Mouse (Mus musculus): ENCODE data around the gene A930017K11Rik. TPM values are rescaled to one million over a fixed set of nuclear protein-coding genes. Genes with fewer than 3 reads are reported as not detected.

The A930017K11Rik gene
- total and polyA plus RNA-seq, 3 experiments, result not detected

DNA sequence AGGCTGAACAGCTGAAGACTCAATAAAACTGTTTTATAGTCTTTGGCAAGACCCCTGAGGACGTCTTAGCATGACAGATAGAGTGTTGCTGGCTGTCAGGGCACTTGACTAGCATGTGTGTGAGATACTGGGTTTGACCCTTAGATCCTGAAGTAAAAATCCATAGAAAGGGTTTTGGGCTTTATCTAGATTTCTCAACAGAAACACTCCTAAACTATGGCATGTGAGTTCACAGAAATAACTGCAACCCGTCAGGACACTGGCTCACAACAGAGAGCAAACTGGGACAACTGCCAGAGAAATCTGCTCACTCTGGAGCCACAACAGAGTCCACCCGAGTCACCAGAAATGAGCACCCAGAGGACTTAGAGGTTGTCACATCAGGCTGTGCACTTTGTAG, 15.3 kb upstream of the A930017K11Rik start:
- Histone ChIP-seq H3K36me3 (ENCODE audit: control insufficient read depth in 1 of 2, insufficient read depth in 2 of 2, low read length in 2 of 2) (no peaks in the 10 kb centered on the region; a peak in 1 of 4 replicates), H3K79me2 (ENCODE audit: control insufficient read depth, insufficient read depth, low read length, poor library complexity) (no peaks in the 10 kb centered on the region), H3K27me3 (ENCODE audit: control insufficient read depth in 1 of 2, insufficient read depth in 2 of 2, low read length in 2 of 2) (no peaks in the 10 kb centered on the region), H3K27ac (ENCODE audit: control insufficient read depth, low read depth, low read length) (no peak overlapping the region), H3K9ac (ENCODE audit: control insufficient read depth, low read depth, low read length, poor library complexity, severe bottlenecking) (no peak overlapping the region), H3K4me3 (ENCODE audit: control insufficient read depth in 1 of 2, insufficient read depth in 1 of 2, low read depth in 2 of 2, low read length in 2 of 2) (no peak overlapping the region), H3K9me3 (replicated peaks; ENCODE audit: insufficient read depth, low read length) (no peaks in the 10 kb centered on the region), H3K4me1 (ENCODE audit: control insufficient read depth in 1 of 2, insufficient read depth in 2 of 2, low read length in 2 of 2) (peaks cover 2 to 8% of the 10 kb centered on the region in 2 experiments; a peak in 2 of 4 replicates)
- DNase-seq (ENCODE audit: low read depth, low spot score), result no peak
- no peak for TF ChIP-seq CHD2 (IDR thresholded peaks at IDR 0.05; ENCODE audit: low read length)
- TF ChIP-seq ZNF384 (IDR thresholded peaks at IDR 0.05; ENCODE audit: low read depth, low read length), result no peak
- TF ChIP-seq TAL1 (IDR thresholded peaks at IDR 0.05; ENCODE audit: low read length), result no peak
- TF ChIP-seq MYC (IDR thresholded peaks at IDR 0.05; ENCODE audit: low read depth, low read length), result no peak
- TF ChIP-seq JUND (IDR thresholded peaks at IDR 0.05; ENCODE audit: low read depth, low read length), result no peak

DNA sequence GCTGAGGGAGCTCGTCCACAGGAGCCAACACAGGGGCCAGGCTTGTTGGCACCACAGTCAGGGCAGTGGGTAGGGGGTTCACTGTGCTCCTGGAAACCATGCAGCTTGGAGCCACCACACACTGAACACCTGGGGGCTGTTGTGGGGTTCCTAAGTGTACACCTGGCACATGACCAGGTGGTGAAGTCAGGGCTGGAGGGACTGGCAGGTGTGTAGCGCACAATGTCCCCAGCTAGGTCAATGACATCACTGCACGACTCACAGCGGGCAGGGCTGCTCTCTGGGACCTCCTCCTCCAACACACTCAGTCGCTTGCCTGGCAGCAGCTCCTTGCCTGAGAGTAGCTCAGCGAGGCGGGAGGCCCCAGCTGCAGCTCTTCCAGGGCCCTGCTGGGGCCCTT, 11.9 kb upstream of the A930017K11Rik start:
- H3K4me3 ChIP-seq (ENCODE audit: control insufficient read depth in 1 of 2, insufficient read depth in 1 of 2, low read depth in 2 of 2, low read length in 2 of 2), result no peak overlapping the region
- no peak overlapping the region for H3K9ac ChIP-seq (ENCODE audit: control insufficient read depth, low read depth, low read length, poor library complexity, severe bottlenecking)
- no peak for DNase-seq (ENCODE audit: low read depth, low spot score)
- peaks cover 5 to 20% of the 10 kb centered on the region in 2 experiments; a peak in 3 of 4 replicates for H3K4me1 ChIP-seq (ENCODE audit: control insufficient read depth in 1 of 2, insufficient read depth in 2 of 2, low read length in 2 of 2)
- TF ChIP-seq HCFC1 (IDR thresholded peaks at IDR 0.05; ENCODE audit: low read depth, low read length) (no peak), ETS1 (IDR thresholded peaks at IDR 0.05; ENCODE audit: low read depth, low read length) (no peak), TBP (IDR thresholded peaks at IDR 0.05; ENCODE audit: low read depth, low read length) (no peak), GATA1 (IDR thresholded peaks at IDR 0.05; ENCODE audit: low read depth, low read length) (no peak), JUND (IDR thresholded peaks at IDR 0.05; ENCODE audit: low read depth, low read length) (no peak), USF2 (IDR thresholded peaks at IDR 0.05; ENCODE audit: borderline replicate concordance in 1 of 2, insufficient read depth in 1 of 2, low read depth in 1 of 2, low read length in 2 of 2) (no peak), RCOR1 (IDR thresholded peaks at IDR 0.05; ENCODE audit: low read depth, low read length) (no peak), BHLHE40 (IDR thresholded peaks at IDR 0.05; ENCODE audit: borderline replicate concordance, low read depth, low read length) (no peak), TAL1 (IDR thresholded peaks at IDR 0.05; ENCODE audit: low read length) (no peak), CTCF (IDR thresholded peaks at IDR 0.05 in 2 of 3, conservative IDR thresholded peaks at IDR 0.05 in 1 of 3; ENCODE audit: control insufficient read depth in 1 of 3, insufficient read depth in 1 of 3, low read depth in 2 of 3, low read length in 3 of 3, poor library complexity in 1 of 3, severe bottlenecking in 1 of 3) (no peak), MYC (IDR thresholded peaks at IDR 0.05; ENCODE audit: low read depth, low read length) (no peak), MAZ (IDR thresholded peaks at IDR 0.05; ENCODE audit: low read depth, low read length) (no peak), POLR2AphosphoS2 (IDR thresholded peaks at IDR 0.05; ENCODE audit: low read length) (no peak), SIN3A (IDR thresholded peaks at IDR 0.05; ENCODE audit: low read length) (no peak), SMC3 (IDR thresholded peaks at IDR 0.05; ENCODE audit: low read depth, low read length) (no peak), ELF1 (IDR thresholded peaks at IDR 0.05; ENCODE audit: low read depth, low read length) (no peak)
- H3K27me3 ChIP-seq (ENCODE audit: control insufficient read depth in 1 of 2, insufficient read depth in 2 of 2, low read length in 2 of 2), result no peaks in the 10 kb centered on the region
- H3K79me2 ChIP-seq (ENCODE audit: control insufficient read depth, insufficient read depth, low read length, poor library complexity), result no peaks in the 10 kb centered on the region
- H3K9me3 ChIP-seq (replicated peaks; ENCODE audit: insufficient read depth, low read length), result no peaks in the 10 kb centered on the region
- H3K27ac ChIP-seq (ENCODE audit: control insufficient read depth, low read depth, low read length), result no peak overlapping the region
- H3K36me3 ChIP-seq (ENCODE audit: control insufficient read depth in 1 of 2, insufficient read depth in 2 of 2, low read length in 2 of 2), result peaks cover 0 to 13% of the 10 kb centered on the region in 2 experiments; a peak in 2 of 4 replicates

Data from MEL (cell line).